Mouse (Mus musculus): Measurements from ENCODE around the gene Actrt3. TPM values are rescaled to one million over a fixed set of nuclear protein-coding genes. Genes with fewer than 3 reads are reported as not detected.

The Actrt3 gene
- not detected in 2 replicates for polyA plus RNA-seq (2012; rRNA removed)

GRCm38 (mm10) chr3:30599711-30600545 lies at the start of gene Actrt3:
TSS of gene Actrt3 (minus strand) at chr3:30599939.
- DNase-seq (ENCODE audit: low spot score) = peak; percentile 32

GRCm38 (mm10) chr3:30648466-30648865 lies 48.7 kb upstream of the Actrt3 start:
- no peak for DNase-seq (ENCODE audit: low spot score)

DNA sequence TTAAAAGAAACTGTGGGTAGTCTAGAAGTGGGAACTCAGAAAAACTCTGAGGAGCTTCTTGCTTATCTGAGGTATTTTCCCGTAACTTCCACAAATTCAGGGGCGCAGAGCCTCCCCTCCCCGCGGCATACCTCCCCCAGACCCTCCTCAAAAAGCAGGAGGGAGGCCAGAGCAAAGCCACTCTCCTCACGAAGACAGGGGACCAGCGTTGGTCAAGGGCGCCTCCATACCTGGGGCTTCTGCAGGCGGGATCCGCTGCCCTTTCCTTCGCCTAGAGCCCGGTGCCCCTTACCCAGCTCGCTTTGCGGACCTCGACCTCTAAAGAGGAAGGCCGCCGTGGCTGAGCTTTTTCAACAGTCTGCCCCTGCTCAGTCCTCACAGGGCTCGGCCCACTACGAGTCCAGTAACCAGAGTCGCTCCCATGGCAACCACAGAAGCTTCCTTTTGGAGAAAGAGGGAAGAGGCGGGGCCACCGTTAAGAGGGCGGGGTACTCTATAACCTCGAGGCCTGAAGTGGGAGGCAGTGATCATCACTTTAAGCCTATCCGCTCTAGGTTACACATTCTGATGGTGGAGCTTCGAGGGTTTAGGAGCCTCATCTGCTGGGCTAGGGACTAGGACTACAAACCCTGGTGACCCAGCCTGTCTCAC lies 47.8 kb upstream of the Actrt3 start, which contains the start of gene Lrrc34:
Gene Lrrc34, minus strand, starts transcription at position 430 of the 651 bp plus-strand sequence.
- DNase-seq (ENCODE audit: low spot score) = no peak

DNA sequence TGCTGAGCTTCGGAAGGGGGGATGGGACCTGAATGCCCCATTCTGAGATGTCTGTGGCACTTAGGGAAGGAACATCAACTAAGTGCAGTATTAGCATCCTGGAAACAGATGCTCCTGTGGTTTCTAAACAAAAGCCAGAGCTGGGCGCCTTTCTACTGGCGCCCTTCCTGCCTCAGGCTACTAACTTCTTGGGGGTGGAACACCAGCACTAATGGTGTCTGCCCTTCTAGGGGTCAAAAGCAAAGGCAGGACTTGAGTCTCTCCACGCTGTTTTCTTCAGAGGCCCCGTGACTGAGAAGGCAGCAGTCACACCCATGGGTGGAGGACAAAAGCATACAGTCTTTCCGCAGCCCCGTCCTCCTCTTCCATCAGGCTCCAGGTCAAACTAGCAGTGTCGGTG lies 47.0 kb upstream of the Actrt3 start:
- no peak for DNase-seq (ENCODE audit: low spot score)

DNA sequence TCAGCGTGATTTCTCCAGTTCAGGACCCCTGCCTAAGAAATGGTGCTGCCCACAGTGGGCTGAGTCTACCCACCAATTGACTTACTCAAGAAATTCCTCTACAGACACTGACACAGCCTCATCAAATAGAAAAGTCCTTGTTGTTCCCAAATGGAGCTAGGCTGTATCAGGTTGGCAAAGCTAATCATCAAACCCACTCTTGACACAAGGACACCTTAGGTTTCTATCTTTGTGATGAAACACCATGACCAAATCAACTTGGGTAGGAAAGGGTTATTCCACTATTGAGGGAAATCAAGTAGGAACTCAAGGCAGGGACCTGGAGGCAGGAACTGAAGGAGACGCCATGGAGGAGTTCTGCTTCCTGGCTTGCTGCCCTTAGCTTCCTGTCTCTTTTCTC lies 44.5 kb upstream of the Actrt3 start, which contains the start of gene Lrriq4:
Gene Lrriq4, plus strand, starts transcription at position 301 of the 400 bp plus-strand sequence.
- no peak for DNase-seq (ENCODE audit: low spot score)

GRCm38 (mm10) chr3:30635629-30636028 lies 35.9 kb upstream of the Actrt3 start:
- DNase-seq (ENCODE audit: low spot score) = no peak

GRCm38 (mm10) chr3:30633681-30634080 lies 33.9 kb upstream of the Actrt3 start:
- DNase-seq (ENCODE audit: low spot score) = no peak

DNA sequence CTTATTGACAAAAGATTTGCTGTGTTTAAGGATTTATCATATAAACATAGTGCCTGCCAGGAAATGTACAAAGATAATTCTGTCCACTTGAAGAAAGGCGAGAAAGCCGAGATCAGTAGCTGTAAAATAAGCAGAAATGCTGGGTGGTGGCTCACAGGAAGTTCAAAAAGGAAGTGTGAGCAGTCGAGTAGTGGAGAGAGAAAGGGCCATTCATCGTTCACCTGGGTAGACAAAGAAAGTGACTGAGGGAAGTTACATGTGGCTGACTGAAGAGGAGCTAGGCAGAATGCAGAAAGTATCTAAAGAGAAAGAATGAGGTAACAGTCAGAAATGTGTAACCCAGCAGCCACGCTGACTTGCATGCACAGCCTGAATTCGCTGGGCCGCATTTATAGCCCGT lies 20.4 kb upstream of the Actrt3 start:
- no peak for DNase-seq (ENCODE audit: low spot score)

DNA sequence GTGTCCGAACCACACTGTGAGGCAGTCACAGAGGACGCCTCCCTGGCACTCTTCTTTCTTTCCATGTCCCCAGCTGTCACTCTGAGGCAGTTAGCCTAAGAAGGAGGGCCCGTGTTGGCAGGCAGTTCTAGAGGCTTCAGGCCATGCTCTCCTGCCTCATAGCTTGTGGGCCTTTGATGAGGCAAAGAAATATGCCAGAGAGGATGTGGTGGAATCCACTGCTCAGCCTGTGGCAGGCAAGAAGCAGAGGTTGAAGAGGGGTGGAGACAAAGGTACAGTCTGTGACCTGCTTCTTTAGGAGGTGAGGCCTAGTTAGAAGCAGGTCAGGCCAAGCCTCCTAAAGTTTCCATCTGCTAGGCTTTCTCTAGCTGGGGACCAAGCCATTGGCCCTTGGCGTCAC lies 11.2 kb upstream of the Actrt3 start:
- no peak for DNase-seq (ENCODE audit: low spot score)

DNA sequence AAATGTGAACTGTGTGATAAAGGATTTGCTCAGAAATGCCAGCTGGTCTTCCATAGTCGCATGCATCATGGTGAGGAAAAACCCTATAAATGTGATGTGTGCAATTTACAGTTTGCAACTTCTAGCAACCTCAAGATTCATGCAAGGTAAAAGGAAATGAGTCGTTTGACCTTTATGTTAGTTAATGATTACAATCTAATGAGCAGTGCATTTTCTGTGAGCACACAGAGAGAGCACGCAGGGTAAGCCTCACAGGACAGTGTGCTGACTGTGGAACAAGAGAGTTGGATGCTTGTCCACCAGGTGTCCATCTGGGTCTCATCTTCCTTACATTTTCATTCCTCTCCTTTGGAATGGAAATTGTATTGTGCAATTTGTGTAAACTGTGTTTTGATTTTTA lies 9.3 kb upstream of the Actrt3 start:
- DNase-seq (ENCODE audit: low spot score) = no peak

DNA sequence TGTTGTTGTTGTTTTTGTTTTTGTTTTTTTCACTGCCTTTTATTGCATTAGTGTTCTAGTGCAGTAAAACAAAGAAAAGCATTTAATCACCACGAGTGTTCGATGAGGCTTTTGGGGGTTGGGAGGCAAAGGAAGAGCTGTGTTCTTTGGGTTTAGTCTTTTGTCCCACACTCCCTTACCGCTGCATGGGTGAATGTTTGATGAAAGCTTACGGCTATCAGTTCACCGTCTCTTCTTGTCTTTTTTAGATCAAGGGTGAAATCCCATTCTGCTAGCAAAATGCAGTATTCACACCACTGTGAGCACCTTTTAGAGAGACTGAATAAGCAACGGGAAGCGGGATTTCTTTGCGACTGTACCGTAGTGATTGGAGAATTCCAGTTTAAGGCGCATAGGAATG lies 3.5 kb upstream of the Actrt3 start:
- no peak for DNase-seq (ENCODE audit: low spot score)

- DNase-seq (ENCODE audit: low spot score) = no peak
Measured at GRCm38 (mm10) chr3:30602740-30603098, 3.0 kb upstream of the Actrt3 start.

DNA sequence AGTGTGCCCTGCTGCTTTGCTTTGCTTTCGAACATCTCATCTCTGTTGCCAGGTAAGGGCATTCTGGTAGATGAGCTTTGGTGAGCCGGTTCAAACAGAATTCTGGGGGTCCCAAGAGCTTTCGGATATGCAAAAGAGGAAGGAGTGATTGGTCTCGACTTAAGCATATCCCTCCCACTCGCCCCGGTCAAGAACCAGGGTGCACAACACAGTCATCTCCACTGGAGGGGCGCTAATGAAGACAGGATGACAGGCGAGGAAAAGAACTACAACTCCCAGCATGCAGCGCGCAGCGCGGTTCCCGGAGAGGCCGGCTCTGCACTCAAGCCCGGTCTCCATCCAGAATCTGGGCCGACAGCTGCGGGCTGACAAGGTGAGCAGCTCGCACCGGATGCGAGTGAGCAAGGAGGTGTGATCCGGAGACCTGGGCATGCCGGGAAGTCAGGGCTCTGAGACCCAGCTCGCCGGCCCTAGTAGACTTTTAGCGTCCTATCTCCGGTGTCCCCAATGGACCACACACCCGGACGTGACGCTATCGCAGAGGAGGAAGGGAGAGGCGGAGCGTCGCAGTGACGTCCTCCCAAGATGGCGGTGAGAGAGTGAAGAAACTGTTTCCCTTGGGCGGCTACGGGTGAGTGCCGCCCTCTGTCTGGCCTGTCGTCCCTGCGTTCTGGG lies 2.5 kb upstream of the Actrt3 start, which contains the start of gene Mynn:
Gene Mynn, plus strand, starts transcription at position 1 of the 675 bp plus-strand sequence.
- peak; percentile 97 for DNase-seq (ENCODE audit: low spot score)

DNA sequence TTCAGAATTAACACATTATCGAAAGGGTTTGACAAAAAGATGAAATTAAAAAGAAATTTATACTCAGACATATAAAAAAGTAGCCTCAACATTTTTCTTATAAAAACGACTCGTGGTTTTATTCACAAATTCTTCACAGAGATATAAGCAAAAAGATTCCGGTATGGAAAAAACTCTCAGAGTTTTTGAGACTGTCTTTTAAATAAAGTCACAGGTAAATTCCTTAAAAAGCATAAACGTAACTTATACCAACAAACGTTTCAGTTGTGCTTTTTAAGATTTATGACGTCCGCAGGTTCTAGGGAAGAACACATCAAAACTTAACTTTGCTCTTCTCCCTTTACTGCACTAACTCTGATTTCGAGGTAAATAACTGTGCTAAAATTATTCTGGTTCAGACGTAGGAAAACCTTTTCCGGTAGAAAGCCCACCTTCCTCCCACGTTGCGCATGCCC lies 1.9 kb upstream of the Actrt3 start:
- no peak for DNase-seq (ENCODE audit: low spot score)

- DNase-seq (ENCODE audit: low spot score) = peak; percentile 66
Measured at GRCm38 (mm10) chr3:30601175-30601574, 1.4 kb upstream of the Actrt3 start.

DNA sequence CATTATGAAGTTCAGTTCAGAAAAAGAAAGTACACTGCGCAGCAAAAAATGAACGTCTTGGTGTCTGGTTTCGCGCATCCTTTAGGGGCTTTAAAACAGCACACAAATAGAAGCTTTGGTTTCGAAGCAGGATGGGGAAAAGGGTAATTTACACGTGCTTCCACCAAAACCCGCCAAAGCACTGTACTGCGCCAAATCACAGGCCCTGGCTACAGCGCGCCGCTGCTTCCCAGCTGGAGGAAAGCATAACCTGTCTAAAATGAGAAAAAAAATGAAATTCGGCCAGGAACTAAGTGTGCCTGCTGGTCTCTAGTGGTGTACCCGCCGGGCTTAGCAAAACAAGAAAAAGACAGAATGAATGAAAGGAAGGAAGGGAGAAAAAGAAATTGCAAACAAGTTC lies 978 bp upstream of the Actrt3 start:
- no peak for DNase-seq (ENCODE audit: low spot score)

DNA sequence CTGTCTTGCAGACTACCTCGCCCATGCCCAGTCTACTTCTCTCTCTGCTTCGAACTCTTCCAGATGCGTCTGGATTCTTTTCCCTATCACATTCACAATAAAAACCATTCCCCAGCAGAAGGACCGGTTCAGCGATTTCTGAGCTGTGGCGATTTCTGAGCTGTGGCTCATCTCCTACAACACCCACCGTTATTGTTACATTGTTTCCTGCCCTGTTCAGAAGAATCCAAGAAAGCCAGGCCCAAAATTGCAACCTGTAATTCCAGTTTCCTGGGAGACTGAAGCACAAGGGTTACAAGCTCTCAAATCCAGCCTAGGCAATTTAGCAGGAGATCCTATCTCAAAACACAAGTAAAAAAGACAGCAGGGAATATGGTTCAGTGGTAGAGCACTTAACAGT lies 2.5 kb downstream of the Actrt3 start:
- DNase-seq (ENCODE audit: low spot score) = no peak

- peak; percentile 34 for DNase-seq (ENCODE audit: low spot score)
Measured at GRCm38 (mm10) chr3:30595111-30595832, 4.5 kb downstream of the Actrt3 start.

GRCm38 (mm10) chr3:30593719-30594485 lies 5.8 kb downstream of the Actrt3 start:
- no peak for DNase-seq (ENCODE audit: low spot score)

GRCm38 (mm10) chr3:30592418-30592853 lies 7.3 kb downstream of the Actrt3 start:
- DNase-seq (ENCODE audit: low spot score) = no peak

- DNase-seq (ENCODE audit: low spot score) = no peak
Measured at GRCm38 (mm10) chr3:30588865-30589264, 10.9 kb downstream of the Actrt3 start.

Data from urinary bladder, adult 2 months (tissue).